Mouse (Mus musculus) kidney, postnatal 14 days (tissue): Measurements from ENCODE around the gene Fbl.
A peak's percentile ranks its signal among the peaks of the same experiment; 100 is the strongest.
"Not testable (repeated sequence)": the region's sequence is repeated elsewhere in the genome, so short reads cannot be mapped to it uniquely, and the experiment has no call there.

Experiments
- DNase-seq: peaks from one replicate; pipeline ENCODE4 v3.0.0; 2022; ENCODE audit warnings: mixed read lengths

Fbl gene

DNA sequence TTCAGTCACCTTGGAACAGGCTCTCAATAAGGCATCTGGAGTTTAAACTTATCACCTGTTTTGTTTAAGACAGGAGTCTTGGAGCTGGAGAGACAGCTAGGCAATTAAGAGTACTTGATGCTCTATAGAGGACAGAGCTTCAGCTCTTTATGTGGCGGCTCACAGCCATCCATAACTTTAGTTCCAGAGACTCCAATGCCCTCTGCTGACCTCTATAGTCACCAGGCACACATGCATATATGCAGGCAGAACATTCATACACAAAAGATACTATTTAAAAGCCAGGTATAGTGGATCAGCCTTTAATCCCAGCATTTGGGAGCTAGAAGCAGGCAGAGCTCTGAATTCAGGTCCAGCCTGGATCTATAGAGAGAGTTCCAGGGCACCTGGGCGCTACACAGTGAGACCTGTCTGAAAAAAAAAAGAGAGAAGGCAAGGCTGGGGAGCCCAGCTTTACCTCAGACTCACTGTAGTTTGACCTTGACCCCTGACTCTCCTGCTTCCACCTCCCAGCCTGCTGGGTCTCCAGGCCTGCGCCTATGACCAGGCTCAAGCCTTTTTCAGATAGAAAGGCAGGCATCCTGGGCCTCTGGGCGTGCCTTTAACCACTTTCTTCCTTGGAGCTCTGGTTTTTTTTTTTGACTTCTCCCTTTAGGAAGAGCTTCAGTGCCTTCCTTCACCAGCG, 26.0 kb downstream of the Fbl start:
- no peak for DNase-seq

DNA sequence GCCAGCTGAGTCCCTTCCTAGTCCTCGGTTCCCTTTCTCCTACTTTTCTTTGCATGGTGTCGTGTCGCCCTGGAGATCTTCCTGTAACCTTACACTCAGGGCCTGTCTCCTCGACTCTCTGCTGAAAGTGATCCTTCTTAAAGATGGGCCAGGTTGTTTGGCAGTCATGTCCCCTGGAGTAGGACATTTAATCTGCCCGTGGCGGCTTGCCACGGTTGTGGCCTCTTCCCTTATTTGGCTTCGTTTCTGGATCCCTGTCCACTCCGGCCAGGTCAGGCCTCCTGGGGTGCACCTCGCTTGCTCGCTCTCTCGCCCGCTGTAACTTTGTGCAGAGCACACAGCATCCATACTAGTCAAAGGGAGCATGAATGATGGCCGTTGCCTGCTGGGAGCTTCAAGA, 27.0 kb downstream of the Fbl start:
- no peak for DNase-seq

DNA sequence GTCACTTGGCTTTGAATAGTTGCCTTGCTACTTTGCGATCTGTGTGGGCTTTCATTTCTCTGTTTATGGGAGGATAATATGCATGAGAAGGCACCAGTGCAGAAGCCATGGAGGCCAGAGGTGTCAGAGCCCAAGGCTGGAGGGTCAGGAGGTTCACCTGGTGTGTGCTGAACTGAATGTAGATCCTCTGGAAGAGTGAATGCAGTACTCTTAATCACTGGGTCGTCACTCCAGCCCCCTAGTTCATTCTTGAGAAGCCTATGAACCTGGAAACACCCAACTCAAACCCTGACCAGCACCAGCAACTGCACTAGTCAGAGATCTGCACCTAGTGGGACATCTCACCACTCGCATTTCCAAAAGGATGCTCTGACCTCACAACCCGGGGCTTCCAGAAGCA, 29.5 kb downstream of the Fbl start:
- no peak for DNase-seq

DNA sequence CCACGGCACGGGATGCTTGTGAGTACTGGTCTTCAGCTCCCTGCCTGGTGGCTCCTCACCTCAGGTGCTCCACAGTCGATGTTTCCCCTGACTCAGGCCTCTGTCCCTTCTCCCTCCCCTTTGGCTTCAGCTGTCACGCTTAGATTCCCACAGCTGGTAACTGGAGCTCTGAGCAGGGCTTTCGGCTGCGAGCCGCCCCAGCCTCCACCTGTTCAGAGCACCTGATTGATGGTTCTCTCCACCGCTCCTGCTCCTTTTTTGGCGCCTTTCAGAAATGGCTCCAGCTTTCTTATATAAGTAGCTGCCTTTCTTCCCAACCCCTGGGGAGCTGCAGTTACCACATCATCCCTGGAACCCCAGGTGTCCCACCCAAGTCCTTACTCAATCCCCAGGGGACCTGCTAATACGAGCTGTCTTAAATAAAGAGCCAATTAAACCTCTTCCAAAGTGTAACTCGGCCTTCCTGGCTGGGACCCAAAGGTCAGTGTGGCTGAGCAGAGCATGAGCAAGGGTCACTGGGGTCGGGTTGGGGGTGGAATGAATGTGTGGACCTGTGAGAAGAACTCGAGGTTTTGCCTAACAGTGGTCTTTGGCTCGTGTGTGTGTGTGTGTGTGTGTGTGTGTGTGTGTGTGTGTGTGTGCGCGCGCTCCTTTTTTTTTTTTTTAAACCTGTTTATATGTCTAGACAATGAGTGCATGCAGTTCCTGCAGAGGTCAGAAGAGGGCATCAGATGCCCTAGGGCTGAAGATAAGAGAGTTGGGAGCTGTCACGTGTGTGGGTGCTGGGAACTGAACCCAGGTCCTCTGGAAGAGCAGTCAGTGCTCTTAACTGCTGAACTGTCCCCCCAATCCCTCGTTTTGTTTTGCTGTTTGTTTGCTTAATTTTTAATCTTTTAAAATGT, 33.9 kb downstream of the Fbl start:
- DNase-seq = peak; percentile 72

DNA sequence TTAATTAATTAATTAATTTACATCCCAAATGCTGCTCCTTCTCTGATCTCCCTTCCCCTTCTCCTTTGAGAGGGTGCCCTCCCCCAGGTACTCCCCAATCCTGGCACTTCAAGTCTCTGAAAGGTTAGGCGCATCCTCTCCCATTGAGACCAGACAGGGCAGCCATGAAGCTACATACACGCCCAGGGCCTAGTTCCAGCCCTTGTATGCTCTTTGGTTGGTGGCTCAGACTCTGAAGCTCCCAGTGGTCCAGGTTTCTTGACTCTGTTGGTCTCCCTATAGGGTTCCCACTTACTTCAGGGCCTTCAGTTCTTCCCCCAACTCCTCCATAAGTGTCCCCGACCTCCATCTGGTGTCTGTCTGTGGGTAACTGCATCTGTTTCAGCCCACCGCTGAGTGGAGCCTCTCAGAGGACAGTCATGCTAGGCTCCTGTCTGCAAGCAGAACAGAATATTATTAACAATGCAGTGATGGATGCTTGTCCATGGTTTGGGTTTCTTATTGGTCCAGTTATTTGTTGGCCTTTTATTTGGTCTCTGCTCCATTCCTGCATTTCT, 36.6 kb downstream of the Fbl start:
- DNase-seq = peak; percentile 42

DNA sequence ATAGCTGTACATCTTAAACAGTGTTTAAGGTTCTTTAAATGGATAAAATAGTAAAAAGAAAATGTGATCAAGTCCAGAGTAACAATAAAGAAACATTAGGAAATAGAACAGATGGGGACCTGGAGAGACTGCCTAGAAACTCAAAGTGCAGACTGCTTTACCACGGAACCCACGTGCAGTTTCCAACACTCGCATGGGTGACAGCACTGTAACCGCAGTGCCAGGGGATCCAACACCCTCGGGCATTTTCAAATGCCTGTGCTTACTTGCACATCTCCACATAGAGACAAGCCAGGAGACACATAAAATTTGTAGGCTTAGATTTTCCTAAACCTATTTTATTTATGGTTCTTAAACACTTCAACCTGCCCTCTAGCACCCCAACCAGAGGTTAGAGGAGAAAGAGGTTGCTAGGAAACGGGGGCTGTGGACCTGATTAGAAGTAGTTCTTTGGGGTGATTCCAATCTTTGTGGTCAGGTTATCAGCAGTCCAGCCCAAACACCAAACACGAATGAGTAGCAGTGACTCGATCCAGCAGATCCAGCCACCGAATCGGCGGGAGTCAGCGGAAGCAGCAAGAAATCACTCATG, 39.0 kb downstream of the Fbl start:
- DNase-seq = no peak

DNA sequence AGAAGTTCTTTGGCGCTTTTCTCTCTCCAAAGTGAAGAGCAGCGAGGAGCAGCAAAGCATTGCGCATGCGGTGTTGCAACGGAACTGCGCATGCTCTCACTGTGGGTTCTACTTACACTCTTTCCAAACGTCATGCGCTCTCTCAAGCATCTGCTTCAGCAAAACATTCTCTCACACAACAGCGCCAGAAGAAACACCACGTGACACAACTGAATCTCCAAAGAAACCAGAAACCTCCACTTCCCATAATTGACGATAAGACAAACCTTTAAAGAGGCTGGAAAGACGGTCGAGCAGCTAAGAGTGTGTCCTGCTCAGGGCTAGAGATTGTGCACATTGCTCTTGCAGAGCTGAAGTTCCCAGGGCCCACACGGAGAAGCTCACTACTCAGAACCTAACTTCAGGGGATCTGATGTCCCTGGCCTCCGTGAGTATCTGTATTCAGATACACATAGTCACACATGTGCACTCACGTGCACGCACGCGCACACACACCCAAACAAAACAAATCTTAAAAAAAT, 39.5 kb downstream of the Fbl start:
- peak; percentile 83 for DNase-seq

DNA sequence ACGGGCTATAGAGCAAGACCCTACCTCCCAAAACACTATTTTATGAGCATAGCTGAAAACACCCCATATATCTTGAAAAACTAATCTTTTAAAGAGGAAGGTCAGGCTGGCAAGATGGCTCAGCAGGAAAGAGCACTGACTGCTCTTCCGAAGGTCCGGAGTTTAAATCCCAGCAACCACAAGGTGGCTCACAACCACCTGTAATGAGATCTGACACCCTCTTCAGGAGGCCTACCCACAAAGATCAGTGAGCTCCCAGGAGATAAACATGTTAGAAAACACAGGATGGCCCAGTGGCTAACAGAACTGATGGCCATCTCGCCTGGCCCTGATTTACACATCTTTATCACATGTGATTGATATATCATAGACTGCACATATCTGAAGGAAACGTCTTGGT, 41.2 kb downstream of the Fbl start:
- no peak for DNase-seq

DNA sequence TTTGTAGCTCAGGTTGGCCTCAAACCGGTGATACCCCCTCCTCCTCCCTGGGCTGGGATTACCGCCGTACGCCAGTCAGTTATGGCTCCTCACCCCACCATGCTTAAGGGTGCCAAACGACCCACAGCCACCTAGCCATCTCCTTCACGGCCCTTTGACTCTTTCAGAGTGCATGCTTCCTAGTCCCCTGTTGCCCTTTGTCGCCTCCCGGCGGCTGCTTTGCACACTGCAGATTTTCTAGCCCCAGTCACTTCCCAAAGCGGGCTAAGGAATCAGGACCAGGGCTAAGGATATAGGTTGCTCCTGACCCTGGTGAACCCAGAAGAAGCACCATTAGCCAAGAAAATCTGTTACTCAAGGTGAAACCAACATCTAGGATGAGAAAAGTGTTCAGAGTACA, 44.6 kb downstream of the Fbl start:
- peak; percentile 68 for DNase-seq

DNA sequence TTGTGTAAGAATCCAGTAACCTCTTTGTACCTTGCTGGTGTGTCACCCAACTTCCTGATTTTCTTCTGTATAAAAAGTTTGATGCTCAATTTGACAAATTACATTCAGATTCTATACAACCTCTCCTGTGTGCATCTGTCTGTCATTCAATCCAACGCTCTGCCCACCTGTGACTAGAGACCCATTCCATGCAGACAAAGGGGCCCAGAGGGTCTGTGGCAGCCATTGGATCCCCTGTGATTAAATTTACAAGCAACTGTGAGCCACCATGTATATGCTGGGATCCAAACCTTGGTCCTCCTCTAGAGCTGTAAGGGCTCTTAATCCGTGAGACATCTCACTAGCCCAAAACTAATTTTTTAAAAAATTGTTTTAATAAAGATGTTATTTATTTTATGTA, 46.4 kb downstream of the Fbl start:
- DNase-seq = not testable (repeated sequence)

DNA sequence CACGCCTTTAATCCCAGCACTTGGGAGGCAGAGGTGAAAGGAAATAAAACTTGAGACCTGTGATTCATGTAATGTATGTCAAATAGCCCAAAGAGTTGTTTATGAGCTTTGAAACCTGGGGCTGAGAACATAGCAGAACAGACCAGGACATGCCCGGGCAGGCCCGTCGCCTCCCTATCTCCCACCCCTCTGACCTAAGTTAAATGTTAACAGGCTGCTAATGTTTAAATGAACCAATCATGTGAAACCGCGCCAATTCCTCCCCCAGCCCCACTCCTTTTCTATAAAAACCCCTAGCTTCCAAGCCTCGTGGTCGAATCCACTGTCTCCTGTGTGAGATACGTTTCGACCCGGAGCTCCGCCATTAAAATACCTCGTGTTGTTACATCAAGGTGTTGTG, 48.3 kb downstream of the Fbl start:
- not testable (repeated sequence) for DNase-seq

DNA sequence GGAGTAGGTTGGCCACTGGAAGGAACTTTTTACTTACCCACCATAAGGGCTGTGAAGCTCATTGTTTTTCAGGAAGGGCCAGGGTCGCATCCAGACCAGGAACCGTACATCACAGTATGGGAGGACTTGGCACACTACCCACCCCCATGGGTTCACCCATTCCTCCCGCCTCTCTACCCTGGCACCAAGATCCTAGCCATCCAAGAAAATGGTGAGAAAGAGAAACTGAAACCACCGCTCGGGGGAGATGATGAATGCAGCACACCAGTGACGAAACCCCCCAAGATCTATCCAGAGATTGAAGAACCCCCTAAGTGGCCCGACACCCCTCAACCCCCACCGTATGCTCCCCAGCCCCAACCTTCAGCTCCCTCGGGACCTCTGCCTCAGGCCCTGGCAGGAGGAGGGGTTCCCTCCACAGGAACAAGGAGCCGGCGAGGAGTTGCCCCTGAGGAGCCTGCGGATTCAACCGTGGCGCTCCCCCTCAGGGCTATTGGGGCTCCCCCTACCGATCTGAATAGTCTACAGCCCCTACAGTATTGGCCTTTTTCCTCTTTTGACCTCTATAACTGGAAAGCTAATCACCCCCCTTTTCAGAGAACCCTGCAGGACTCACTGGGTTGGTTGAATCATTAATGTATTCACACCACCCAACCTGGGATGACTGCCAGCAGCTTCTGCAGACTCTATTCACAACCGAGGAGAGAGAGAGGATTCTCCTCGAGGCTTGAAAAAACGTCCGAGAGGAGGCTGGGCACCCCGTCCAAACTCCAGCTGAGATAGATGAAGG, 49.6 kb downstream of the Fbl start:
- peak; percentile 69 for DNase-seq

DNA sequence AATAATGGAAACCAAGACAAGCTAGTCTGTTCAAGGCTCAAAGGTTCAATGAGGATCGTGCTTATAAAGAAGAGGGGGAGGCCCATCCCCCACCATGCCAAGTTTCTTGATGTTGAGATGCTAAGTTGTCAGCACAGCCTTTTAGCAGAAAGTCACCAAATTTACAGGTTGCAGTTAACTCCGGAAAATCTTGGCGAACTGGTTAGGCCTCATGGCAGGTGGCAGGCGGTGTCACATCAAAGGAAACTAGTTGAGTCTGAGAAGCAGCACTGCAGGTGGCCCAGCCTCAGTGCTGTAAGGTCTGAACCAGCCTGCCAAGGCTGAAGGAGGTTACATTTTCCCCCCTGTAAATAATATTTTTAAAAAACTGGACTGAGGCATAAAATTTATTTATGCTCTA, 57.3 kb downstream of the Fbl start:
- not testable (repeated sequence) for DNase-seq

DNA sequence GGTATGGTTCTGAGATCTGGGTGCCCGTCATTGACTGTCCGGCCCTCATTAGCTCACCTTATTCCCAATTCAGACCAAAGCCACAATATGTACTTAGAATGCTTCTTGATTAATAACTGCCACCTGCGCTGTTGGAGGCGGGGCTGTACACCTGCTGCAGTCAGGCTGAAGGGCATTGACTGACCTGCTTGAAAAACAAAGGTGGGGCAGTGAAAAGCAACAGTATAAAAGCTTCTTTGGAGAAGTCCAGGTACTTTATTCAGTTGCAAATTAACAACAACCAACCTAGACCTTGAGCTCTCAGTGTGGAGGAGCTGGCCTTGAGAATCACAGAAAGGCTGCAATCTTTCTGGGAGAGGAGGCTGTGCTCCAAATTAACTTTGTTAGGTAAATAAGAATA, 57.9 kb downstream of the Fbl start:
- not testable (repeated sequence) for DNase-seq
